Mouse (Mus musculus): Measurements from ENCODE around the gene Ccdc160.
A peak's percentile ranks its signal among the peaks of the same experiment; 100 is the strongest.

The Ccdc160 gene

DNA sequence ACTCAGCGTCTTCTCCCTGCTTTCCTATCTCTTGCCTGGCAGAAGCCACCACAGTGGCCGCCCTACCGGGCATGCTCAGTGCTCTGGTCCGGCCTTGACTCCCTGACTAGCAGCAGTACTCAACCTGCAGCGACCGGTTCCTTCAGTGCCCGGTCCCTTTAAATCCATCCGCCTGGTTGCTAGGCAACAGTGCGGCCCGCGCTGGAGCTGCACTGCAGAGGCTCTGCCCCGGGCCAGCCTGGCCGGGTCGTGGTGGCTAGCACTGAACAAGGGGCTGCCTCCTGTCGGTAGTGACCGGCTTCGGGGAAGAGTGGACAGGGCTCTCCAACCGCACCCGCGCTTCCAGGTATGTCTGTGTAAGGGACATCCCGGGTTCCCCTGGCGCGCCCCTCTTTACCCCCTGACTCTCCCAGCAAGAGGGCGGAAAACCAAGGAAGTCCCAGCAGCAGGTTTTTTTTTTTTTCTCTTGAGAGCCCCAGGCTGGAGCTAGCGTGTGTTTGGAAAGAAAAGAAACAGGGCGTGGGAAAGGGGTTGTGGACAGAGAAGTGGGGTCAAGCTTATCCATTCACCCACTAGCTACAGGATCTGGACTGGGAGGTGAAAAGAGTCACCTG lies at the start of gene Ccdc160:
Gene Ccdc160, plus strand, starts transcription at position 221 of the 614 bp plus-strand sequence.
- DNase-seq: peak; percentile 84

GRCm38 (mm10) chrX:52743781-52744180 lies 47.2 kb upstream of the Ccdc160 start:
- no peak for DNase-seq

DNA sequence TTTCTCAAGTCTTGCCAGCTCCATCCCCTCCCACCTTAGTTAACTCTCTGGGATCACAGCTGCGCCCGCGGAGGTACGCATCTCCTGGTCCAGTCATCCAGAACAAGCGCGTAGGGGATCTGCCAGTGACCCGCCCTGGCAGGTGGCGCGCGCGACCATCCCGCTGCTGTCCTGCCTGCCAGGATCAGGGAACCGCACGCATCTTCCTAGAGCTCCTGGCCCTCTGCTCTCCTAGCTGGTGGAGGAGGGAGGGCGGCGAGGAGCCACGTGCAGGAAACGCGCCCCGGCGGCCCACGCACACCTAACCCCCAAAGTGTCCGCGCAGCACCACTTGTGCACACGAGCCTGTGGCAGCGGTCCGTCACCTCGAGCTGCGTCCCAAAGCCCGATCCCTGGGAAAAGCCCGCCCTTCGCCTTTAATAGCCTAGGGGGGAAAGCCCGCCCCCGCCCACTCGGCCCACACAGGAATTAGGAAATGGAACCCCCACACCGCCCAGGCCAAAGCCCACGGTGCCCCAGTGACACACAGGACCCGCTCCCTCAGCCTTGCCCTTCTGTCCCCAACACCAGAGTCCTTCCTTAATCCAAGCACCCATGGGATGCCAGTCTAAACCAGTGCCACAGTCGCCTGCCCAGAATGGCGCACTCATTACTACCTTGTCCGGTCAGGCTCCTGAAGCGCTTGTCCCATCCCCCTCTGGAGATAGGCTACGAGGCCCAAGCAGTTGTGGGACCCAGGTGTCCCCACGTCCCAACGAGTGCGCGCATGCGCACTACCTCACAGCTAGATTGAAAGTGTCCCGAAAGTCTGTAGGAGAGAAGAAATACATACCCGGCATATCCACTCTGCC lies 46.6 kb upstream of the Ccdc160 start:
- DNase-seq: peak; percentile 8

GRCm38 (mm10) chrX:52745462-52745861 lies 45.5 kb upstream of the Ccdc160 start:
- no peak for DNase-seq

DNA sequence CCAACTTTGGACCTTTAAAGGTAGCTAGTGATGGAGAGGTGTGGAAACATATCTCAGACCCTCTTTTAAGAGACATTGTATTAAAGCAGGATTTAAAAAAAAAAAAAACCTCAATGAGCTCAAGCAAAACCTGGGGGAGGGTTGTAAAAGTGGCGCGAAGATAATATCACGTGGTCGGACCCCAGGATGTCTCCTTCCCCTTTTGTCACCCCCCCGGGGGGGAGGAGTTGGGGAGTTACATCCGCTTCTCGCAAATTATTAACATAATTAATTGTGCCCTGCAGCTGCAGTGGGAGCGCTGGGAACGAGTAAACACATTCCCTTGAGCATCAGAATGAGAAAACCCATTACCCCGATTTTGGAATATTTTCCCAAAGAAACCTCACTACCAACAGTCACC lies 45.1 kb upstream of the Ccdc160 start:
- DNase-seq: no peak

GRCm38 (mm10) chrX:52746849-52747248 lies 44.2 kb upstream of the Ccdc160 start:
- no peak for DNase-seq

DNA sequence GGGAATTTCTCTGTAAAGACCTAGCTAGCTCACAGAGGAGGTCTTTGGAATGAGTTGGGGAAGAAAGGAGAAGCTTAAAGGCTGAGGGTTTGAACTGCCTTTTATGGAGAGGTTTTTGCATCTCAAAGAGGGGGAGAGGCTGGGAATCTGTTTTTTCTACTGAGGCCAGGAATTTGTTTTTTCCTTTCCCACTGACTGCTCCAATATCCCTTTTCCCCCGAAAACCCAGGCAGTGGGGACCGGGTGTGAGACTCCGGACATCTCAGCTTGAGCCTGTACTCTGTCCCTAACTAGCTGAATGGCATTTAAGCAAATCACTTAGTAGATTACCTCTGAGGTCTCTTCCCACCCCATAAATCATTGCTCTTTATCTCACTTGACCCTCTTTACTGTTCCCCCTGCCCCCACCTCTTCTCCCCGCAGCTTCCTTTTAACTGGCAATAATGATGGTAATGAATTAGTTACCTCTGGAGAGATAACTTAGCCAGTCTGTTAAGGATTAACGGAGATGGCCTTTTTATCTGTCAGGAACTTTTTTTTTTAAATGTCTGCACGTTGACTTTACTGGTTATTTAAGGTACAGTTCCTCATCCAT lies 37.4 kb upstream of the Ccdc160 start:
- DNase-seq: no peak

DNA sequence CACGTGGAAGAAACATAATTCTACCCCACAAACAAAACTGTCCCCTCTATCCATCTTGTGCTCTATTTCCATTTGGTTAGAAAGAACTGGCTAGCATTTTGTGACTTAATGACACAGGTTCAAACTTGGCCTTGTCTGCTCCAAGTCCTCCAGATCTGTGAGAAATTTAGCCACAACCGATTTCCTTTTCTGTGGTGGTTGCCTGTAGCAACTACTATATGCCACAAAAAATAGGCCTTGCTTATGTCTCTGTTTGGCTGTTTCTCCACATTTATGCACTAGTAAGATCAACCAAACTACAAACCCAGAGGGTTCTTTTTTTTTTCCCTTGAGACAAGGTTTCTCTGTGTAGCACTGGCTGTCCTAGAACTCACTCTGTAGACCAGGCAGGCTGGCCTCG lies 33.8 kb upstream of the Ccdc160 start:
- DNase-seq: no peak

DNA sequence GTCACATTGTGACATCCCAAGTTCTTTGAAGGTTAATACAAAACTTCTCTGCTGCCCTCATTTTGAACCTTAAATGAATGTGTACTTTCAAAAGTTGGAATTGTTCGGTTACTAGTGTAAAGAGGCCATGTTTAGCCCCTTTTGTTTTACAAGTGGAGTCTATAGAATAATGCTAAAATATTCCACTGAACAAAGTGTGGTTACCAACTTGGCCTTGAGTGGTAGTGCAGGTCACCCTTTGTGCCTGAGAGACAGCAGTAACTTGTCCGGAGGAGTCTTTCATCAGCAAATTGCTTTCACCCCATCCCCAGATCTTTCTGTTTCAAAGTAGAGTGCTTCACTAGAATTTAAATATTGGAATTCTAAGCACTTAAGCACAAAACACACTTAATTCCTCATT lies 31.8 kb upstream of the Ccdc160 start:
- DNase-seq: no peak

GRCm38 (mm10) chrX:52760191-52760945 lies 30.6 kb upstream of the Ccdc160 start:
- no peak for DNase-seq

DNA sequence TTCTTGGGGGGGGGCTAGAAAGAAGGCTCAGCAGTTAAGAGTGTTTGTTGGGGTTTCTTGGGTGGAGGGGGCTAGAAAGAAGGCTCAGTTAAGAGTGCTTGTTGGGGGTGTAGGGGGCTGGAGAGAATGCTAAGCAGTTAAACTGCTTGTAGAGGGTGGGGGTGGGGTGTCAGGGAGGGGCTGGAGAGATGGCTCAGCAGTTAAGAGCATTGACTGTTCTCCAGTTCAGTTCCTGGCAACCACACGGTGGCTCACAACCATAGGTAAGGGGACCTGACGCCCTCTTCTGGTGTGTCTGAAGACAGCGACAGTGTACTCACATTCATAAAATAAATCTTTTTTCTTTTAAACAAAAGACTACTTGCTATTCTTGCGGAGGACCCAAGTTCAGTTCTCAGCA lies 28.8 kb upstream of the Ccdc160 start:
- DNase-seq: no peak

GRCm38 (mm10) chrX:52775973-52776372 lies 15.0 kb upstream of the Ccdc160 start:
- DNase-seq: peak; percentile 14

GRCm38 (mm10) chrX:52777671-52778070 lies 13.3 kb upstream of the Ccdc160 start:
- DNase-seq: no peak

GRCm38 (mm10) chrX:52783898-52784297 lies 7.1 kb upstream of the Ccdc160 start:
- no peak for DNase-seq

DNA sequence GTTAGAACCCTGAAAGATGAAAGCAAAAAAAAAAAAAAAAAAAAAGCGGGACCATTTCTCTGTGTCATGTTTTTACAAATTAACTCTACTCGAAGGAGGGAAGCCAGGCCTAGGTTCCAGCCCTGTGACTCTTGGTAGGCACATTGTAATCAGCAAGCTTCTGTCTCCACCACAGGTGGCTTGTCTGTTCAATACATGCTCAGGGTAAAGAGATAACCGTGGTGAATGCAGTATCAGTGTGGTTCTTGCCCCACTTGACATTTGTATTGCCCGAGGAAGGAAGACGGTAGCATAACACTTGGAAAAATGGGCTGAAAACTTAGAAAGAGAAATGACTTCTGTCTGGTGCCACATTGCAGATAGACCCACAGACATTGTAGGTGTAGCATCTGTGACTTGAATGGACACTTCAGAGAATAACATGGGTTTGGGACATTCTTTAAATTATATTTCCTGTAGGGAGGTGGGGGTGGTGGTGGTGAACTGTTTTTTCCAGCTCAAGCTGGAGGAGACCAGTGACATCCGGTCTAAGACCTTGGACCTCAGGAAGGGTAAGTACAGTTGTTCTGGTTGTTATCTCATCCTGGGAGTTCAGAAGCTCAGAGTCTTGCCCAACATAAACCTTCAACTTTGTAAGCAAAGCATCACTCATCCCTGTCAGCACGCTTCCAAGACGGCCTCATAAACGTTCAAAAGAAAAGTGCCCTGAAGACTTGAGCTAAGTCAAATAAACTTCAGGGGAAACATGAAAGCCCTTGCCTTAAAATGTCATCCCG lies 1.1 kb downstream of the Ccdc160 start:
- no peak for DNase-seq

- DNase-seq: no peak
Measured at GRCm38 (mm10) chrX:52792861-52793260, 1.9 kb downstream of the Ccdc160 start.

DNA sequence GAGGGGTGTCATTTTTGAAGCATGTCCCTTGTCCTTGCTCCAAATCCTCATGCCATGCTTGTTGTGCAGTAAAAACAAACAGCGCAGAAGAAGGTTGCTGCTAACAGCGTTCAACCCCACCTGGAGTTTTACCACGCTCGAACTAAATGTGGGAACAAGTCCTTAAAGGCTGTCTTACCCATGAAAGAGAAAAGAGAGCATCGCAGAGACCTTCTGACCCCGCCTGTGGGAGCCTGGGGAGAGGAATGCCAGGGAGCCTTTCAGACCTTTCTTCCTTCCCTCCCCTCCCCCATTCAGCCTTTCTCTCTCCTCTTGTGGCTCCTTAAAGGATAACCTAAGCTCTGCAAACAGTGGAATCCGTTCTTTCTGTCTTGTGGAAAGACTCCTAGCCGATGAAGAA lies 4.8 kb downstream of the Ccdc160 start:
- DNase-seq: no peak

DNA sequence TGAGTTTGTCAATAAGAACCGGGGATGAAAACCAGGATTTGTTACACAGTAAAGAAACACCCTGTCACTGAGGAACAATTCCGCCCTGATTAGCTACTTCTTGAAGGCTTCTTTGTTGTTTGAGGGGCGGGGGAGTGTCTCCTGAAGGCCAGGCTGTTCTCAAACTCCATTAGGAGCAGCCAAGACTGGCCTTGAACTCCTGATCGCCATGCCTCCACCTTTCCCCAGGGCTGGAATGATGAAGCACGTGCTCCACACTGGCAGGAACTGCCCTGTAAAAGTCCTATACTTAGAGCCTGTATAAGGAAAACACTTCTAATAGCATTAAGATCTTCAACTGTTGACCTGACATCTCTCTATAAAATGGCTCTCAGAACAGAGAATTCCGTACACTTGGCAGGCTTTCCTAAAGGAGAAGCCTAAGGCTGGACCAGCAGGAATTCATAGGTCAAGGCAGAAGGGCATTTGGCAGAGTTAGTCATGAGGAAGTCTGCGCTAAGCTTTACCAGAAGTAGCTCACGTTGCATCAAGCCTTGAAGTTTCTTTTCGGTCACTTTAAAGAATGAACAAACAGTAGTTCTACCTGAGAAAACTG lies 6.1 kb downstream of the Ccdc160 start:
- DNase-seq: peak; percentile 24

- DNase-seq: no peak
Measured at GRCm38 (mm10) chrX:52798255-52798654, 7.3 kb downstream of the Ccdc160 start.

GRCm38 (mm10) chrX:52799566-52799965 lies 8.6 kb downstream of the Ccdc160 start:
- no peak for DNase-seq

DNA sequence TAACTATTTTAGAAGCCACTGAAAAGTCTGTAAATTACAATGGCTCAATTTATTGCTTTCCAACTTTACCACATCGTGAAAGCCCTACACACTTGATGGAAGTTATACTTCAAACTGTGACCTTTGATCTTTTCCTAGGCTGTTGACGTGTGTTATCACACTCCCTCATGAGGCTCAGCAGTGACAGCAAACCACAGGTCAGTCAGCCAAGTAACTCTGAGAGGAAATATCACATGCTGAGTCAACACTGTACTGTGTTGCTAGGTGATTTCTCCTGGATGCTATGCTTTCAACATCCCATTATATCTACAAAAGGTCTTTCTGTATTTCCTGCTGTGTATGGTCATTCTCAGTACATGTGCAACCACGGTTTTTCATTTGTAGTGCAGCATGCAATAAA lies 28.3 kb downstream of the Ccdc160 start:
- no peak for DNase-seq

All from kidney, adult 11 months (tissue).